Mouse (Mus musculus) ES-E14 (cell line): ENCODE data around the gene Dlg5. TPM values are rescaled to one million over a fixed set of nuclear protein-coding genes. Genes with fewer than 3 reads are reported as not detected.

Experiments
- DNase-seq: peaks from one replicate; pipeline ENCODE4 v3.0.0-alpha.2; 2013; ENCODE audit warnings: low read depth, low spot score
- H3K27ac ChIP-seq: 2 replicates; pipeline ENCODE4 v1.5.1; 2012; ENCODE audit warnings: low read depth, mild to moderate bottlenecking, low read length, moderate library complexity, mixed read lengths; ENCODE audit not compliant: poor library complexity, insufficient read depth, severe bottlenecking
- H3K36me3 ChIP-seq: 2 replicates; pipeline ENCODE4 v1.6.1; 2012; ENCODE audit warnings: mild to moderate bottlenecking, low read length, moderate library complexity, mixed read lengths; ENCODE audit not compliant: control insufficient read depth, poor library complexity, insufficient read depth, severe bottlenecking
- H3K4me1 ChIP-seq, 2 experiments: fragments of 150-350 bp in 1 of 2; sonication (generic) in 1 of 2; 2 replicates each; pipeline ENCODE4 v1.6.1; 2012; ENCODE audit warnings: low read length in 2 of 2, mild to moderate bottlenecking in 1 of 2, mixed read lengths in 1 of 2; ENCODE audit not compliant: control insufficient read depth in 2 of 2, insufficient read depth in 2 of 2, poor library complexity in 1 of 2
- H3K4me3 ChIP-seq, 2 experiments: fragments of 150-350 bp in 1 of 2; sonication (generic) in 1 of 2; 2 replicates each; pipeline ENCODE4 v1.5.1; 2012; ENCODE audit warnings: low read length in 2 of 2, low read depth in 1 of 2, mild to moderate bottlenecking in 1 of 2, mixed read lengths in 1 of 2; ENCODE audit not compliant: insufficient read depth in 1 of 2, poor library complexity in 1 of 2, severe bottlenecking in 1 of 2
- H3K9ac ChIP-seq: 2 replicates; pipeline ENCODE4 v1.6.1; 2012; ENCODE audit warnings: low read depth, mild to moderate bottlenecking, low read length, mixed read lengths; ENCODE audit not compliant: poor library complexity, insufficient read depth, severe bottlenecking
- H3K9me3 ChIP-seq: fragments of 150-350 bp; sonication (generic); 2 replicates; pipeline ENCODE4 v1.6.1; 2012; ENCODE audit warnings: low read depth, mild to moderate bottlenecking, low read length; ENCODE audit not compliant: control insufficient read depth, insufficient read depth
- CHD2 ChIP-seq: IDR thresholded peaks from 2 replicates; pipeline ENCODE4 v1.6.1; 2014; ENCODE audit warnings: mild to moderate bottlenecking, low read depth, low read length, inconsistent platforms
- HCFC1 ChIP-seq: IDR thresholded peaks from 2 replicates; pipeline ENCODE4 v1.6.1; 2012; ENCODE audit warnings: low read length, inconsistent platforms, borderline replicate concordance; ENCODE audit not compliant: insufficient read depth
- MAFK ChIP-seq: IDR thresholded peaks from 2 replicates; pipeline ENCODE4 v1.6.1; 2014; ENCODE audit warnings: mild to moderate bottlenecking, low read depth, low read length, inconsistent platforms; ENCODE audit not compliant: insufficient read depth
- ZC3H11A ChIP-seq: IDR thresholded peaks from 2 replicates; pipeline ENCODE4 v1.6.1; 2012; ENCODE audit warnings: low read depth, mild to moderate bottlenecking, inconsistent platforms, low read length, borderline replicate concordance
- ZNF384 ChIP-seq: IDR thresholded peaks from 2 replicates; pipeline ENCODE4 v1.6.1; 2012; ENCODE audit warnings: low read depth, low read length, inconsistent platforms
- in situ Hi-C, 2 experiments: fragments of 600-800 bp; cut with MboI; formaldehyde crosslinking; loops; one replicate each; pipeline ENCODE4 v1.15.1; 2025; ENCODE audit warnings: low sequenced_read_pairs in 2 of 2, inconsistent platforms in 1 of 2; ENCODE audit not compliant: unreplicated experiment in 2 of 2
- total RNA-seq: library from RNA; depleted of rRNA; stranded (reverse); fragments of 300-350 nt; gene quantifications from 2 replicates; pipeline ENCODE4 v1.2.3, GENCODE M21; 2012

The Dlg5 gene
- total RNA-seq, 1 experiment: 17.5 TPM

- in situ Hi-C loops: no loop called here
- peaks cover 2 to 12% of the 10 kb centered on the region in 2 experiments; a peak in 3 of 4 replicates for H3K4me1 ChIP-seq
- H3K27ac ChIP-seq: no peak overlapping the region
- no peak overlapping the region for H3K9ac ChIP-seq
- H3K4me3 ChIP-seq: no peak overlapping the region
- no peak for TF ChIP-seq ZNF384
- no peak for TF ChIP-seq HCFC1
- no peak for TF ChIP-seq CHD2
- no peak for TF ChIP-seq MAFK
- TF ChIP-seq ZC3H11A: no peak
- no peaks in the 10 kb centered on the region; the same call in 1 of the 2 replicates for H3K36me3 ChIP-seq
- DNase-seq: no peak
- no peaks in the 10 kb centered on the region for H3K9me3 ChIP-seq
Observed at GRCm38 (mm10) chr14:24206736-24207359, 38.9 kb downstream of the Dlg5 start.

GRCm38 (mm10) chr14:24206314-24206713, 39.4 kb downstream of the Dlg5 start:
- Histone ChIP-seq H3K27ac (no peak overlapping the region), H3K36me3 (no peaks in the 10 kb centered on the region; the same call in 1 of the 2 replicates), H3K4me1 (peaks cover 2 to 9% of the 10 kb centered on the region in 2 experiments; a peak in 2 of 4 replicates), H3K9ac (no peak overlapping the region), H3K4me3 (no peak overlapping the region), H3K9me3 (no peaks in the 10 kb centered on the region)
- in situ Hi-C loops: no loop called here
- TF ChIP-seq MAFK: no peak
- no peak for TF ChIP-seq HCFC1
- no peak for TF ChIP-seq ZNF384
- no peak for TF ChIP-seq ZC3H11A
- no peak for TF ChIP-seq CHD2
- DNase-seq: no peak

GRCm38 (mm10) chr14:24205281-24205871, 40.3 kb downstream of the Dlg5 start:
- TF ChIP-seq ZC3H11A: no peak
- TF ChIP-seq CHD2: no peak
- peaks cover 2 to 9% of the 10 kb centered on the region in 2 experiments; a peak in 2 of 4 replicates for H3K4me1 ChIP-seq
- in situ Hi-C loops: no loop called here
- H3K9ac ChIP-seq: no peak overlapping the region
- H3K9me3 ChIP-seq: no peaks in the 10 kb centered on the region
- no peak overlapping the region for H3K27ac ChIP-seq
- no peaks in the 10 kb centered on the region; the same call in 1 of the 2 replicates for H3K36me3 ChIP-seq
- DNase-seq: no peak
- H3K4me3 ChIP-seq: no peak overlapping the region

DNA sequence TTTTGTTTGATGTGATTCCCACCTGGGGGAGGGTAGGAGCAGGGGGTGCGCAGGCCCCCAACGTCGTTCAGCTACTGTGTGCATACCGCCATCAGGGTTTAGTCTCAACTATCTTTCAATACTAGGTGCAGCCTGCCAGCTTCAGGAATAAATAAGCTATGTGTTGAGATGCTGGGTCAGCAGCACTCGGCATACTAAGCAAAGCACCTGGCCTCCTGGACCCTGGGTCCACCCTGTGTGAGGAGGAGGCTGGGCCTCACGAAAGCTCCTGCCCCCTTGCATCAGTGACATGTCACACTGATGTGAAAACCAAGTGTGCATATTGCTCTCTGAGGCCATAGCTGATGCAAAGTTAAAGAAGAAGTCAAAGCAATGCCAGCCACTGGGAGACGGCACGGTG, 42.5 kb downstream of the Dlg5 start:
- no peaks in the 10 kb centered on the region for H3K36me3 ChIP-seq
- no peak overlapping the region for H3K9ac ChIP-seq
- in situ Hi-C loops: no loop called here
- peaks cover 2 to 9% of the 10 kb centered on the region in 2 experiments; a peak in 2 of 4 replicates for H3K4me1 ChIP-seq
- H3K9me3 ChIP-seq: no peaks in the 10 kb centered on the region
- no peak overlapping the region for H3K4me3 ChIP-seq
- DNase-seq: no peak
- H3K27ac ChIP-seq: no peak overlapping the region
- TF ChIP-seq MAFK: no peak
- TF ChIP-seq CHD2: no peak
- no peak for TF ChIP-seq HCFC1
- no peak for TF ChIP-seq ZNF384
- TF ChIP-seq ZC3H11A: no peak
